Mouse (Mus musculus) bone marrow macrophage, adult 2 months (primary cell): ENCODE measurements around the gene Gzmb.
"Not testable (repeated sequence)": the region's sequence is repeated elsewhere in the genome, so short reads cannot be mapped to it uniquely, and the experiment has no call there.

Experiments used
- CTCF ChIP-seq: IDR thresholded peaks from 2 replicates; pipeline ENCODE4 v1.5.1; 2012; ENCODE audit warnings: low read depth, mild to moderate bottlenecking, low read length, moderate library complexity
- POLR2A ChIP-seq: IDR thresholded peaks from 2 replicates; pipeline ENCODE4 v1.6.1; 2012; ENCODE audit warnings: mild to moderate bottlenecking, low read depth, low read length, borderline replicate concordance

- TF ChIP-seq CTCF, POLR2A: not testable (repeated sequence)
These were observed 49.7 kb upstream of the Gzmb start for GRCm38 (mm10) chr14:56311801-56312200.
